Mouse (Mus musculus) brain, embryonic 18.5 days (tissue): ENCODE data around the gene Gm49601.

Experiments used
- DNase-seq: peaks from one replicate; pipeline ENCODE4 v3.0.0-alpha.2; 2012; ENCODE audit warnings: low read depth, low spot score

The Gm49601 gene

DNA sequence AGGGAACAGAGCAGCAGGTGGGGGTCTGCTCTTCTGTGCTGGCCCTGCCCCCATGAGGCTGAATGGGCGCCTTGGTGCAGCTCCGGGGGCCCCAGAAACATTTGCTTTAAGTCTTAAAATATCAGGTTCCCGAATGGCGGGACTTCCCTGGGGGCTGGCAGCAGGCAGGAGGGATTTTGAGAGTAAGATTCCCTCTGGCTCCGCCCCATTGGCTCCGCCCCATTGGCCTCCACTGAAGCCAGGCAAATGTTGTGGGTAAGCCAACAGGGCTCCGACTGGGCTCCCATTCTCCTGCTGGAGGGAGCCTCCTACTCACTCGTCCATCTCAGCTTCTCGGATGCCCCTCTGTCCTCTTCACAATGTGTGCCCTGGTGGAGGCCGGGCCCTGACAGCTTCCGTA lies 18.0 kb downstream of the Gm49601 start:
- DNase-seq, result no peak

GRCm38 (mm10) chr16:18605705-18606104 lies 20.5 kb downstream of the Gm49601 start:
- no peak for DNase-seq

- no peak for DNase-seq
Measured at GRCm38 (mm10) chr16:18604267-18604701, 21.9 kb downstream of the Gm49601 start.

DNA sequence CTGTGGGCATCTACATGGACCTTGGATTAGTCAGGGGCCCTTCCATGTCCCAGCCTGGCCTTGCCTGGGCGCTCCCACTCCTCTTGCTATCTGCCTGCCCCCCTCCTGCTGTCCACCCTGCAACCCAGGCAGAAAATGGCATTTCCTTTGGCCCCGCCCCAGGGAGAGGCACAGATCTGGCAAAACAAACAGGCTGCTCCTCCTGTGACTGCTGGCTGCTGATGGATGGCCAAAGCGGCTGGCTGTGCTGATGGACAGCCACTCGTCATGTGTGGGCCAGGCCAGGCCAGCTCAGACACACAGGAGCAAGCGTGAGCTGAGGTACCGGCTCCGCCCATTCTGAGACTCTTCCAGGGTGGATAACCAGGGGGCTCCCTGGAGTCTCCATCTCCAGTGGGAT lies 24.8 kb downstream of the Gm49601 start:
- DNase-seq, result no peak

DNA sequence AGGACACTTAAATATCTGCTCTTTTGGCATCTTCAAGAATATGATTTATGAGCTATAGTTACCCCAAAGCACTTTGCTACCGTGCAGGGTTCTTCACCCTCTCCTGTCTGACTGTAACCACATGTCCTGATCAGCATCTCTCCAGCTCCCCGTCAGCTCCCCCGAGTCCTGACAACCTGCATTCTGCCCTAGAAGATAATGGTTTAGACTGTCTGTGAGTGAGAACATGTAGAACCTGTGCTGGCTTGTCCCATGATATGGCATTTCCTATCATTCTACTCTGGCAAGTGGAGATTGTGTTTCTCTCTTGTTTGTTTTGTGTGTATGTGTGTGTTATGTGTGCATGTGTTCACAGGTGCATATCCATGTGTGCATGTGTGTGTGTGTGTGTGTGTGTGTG lies 28.2 kb downstream of the Gm49601 start:
- DNase-seq, result no peak

DNA sequence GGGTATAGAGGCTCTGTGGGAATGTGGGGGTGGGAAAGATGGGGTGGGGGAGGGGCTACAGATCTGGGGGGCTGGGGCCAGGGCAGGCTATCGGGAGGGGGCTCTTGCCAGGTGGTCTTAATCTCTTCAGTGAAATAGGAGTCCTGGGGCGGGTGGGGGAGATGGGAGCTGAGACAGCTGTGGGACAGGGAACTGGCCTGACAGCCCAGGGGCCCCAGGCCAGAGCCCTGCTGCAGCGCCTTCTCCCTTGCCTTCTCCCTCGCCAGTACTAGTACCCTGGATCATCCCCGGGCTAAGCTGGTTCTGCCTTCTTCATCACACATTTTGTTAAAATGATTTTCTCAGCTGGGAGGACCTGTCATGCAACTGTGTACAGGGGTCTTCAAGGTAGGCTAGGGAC lies 30.0 kb downstream of the Gm49601 start:
- DNase-seq, result no peak

DNA sequence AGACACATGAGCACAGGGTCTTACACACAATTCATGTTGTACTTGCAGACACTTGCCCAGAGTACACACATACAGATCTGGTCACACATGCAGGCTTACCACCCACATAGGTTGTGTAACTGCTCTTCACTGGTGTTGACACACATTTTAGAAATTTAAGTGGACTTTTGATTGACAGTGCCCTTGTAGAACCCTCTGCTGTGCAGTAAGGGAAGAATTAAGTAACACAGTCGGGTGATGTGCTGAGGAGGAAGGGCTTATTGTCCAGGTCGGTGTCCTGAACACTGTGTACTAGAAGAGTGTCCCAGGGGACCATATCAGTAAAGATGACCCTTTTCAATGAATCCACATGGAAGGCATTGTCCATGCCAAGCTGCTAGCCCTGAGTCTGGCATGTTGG lies 32.3 kb downstream of the Gm49601 start:
- DNase-seq, result no peak

DNA sequence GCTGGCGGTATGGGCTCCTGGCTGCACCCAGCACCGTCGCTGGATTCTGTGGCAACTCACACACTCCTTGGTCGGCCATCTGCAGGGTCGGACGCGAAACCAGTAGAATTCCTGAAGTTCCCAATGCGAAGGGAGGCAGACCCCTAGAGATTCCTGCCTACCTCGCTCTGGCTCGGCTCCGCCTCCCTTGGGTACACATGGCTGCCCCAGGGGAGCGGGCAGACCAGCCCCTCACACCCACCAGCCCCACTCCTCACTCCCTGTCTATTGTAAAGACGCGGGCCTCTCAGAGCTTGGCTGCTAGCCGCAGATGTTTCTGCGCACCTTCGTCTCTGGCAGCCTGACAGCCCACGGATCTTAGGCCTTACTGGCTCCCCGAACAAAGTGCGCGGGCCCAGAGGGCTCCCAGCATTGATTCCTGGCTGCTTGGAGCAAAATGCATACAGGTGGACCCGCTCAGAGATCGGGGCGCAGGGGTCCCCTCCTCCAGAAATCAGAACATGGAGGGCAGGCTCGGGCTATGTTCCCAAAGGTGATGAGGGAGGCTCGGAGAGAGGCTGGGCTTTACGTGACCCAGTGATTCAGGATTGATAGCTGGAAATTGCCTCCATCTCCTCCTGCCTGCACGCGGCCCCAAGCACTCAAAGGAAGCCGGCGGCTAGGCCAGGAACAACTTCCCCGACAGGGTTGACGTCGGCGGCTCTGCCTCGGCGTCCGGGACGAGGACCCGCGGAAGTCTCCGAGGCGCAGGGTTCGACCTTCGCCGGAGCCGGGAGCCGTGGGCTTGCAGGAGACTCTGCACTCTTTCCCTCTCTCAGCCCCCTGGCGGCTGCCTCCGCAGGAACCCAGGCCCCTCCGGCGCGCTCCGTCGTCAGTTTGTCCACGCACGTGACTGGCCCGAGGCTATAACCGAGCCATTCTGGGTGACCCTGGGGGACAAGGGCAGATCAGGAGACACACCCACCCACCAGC lies 34.9 kb downstream of the Gm49601 start:
- no peak for DNase-seq

DNA sequence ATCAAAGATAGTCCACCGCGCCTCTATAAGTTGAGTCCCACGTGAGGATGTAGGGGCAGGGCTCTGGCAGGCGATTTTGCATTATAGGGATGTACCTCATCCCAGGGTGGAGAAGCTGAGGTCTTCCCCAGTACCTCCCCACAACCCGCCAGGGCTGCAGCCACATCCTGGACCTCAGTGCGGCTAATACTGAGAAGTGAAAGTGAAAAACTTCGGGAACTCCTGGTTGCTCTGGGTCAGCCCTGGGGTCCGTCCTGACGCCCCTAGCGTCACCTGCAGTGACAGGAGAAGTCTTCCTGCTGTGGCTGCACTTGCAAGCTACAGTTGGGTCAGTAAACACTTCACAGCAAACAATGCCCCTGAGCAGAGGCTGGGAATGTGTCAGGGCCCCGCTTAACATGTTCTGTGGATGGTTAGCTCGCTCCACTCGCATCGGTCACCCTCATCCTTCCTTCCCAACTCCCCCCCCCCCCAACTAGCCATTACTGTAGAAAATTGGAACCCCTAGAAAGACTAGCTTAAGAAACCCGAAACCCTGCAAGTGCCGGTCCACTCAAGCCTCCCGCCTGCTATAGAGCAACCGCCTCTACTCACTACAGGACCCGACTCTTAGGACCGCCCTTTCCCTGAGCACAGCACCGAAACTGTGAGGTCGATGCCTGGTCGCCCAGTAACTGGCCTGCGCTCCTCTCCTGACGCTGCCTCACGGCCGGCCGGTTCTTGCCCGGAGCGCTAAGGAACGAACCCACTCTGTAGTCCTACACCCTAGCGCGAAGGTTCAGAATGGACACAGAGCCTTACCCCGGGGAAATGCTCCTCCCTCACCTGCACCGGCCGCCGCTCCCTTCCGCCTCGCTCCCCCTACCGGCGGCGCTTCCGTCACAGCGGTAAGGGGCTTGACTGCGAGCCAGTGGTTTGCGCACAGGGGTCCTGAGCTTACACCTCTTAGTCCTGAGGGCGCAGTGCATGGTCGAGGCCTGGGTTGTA lies 36.1 kb downstream of the Gm49601 start, which contains the start of gene Tbx1:
Tbx1 (minus strand) TSS at position 868 of the 987 bp plus-strand sequence.
- DNase-seq, result no peak

DNA sequence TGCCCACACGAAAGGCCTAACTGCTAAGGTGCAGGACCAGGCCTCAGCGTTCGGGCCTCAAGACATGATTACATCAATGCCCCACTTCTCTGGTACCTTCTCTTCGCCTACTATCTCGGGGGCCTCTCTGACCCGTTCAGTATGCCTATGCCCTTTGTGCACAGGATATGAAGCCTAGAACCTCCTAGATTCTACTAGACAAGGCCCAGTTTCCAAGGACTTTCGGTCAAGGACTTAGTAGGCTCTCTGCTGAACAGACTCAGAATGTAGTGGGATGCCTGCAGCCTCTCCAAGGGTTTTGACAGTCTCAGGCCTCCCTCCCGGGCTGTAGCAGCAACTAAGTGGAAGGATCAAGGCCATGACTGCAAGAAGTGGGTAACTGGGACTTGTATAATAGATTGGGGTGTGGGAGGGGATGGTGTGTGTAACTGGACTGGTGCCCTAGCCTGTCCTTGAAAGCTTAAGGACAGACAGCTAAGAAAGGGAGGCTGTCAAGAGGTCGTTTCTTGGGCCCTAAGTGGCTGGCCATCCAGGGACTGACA lies 37.1 kb downstream of the Gm49601 start:
- no peak for DNase-seq

DNA sequence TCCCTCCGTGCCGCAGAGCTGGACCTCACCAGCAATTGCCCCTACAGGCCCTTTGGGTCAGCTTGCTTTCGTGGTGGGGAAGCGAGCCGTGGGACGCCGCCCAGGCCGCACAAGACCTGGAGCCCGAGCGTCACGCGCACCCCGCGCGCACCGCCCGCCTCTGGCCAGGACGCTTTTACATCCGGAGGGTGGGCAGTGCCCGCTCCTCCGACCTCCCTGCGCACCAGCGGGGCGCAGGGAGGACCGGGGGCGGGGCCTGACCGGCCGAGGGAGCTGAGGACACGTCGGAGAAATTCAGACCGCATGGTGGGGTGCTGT lies 37.5 kb downstream of the Gm49601 start:
- DNase-seq, result no peak

DNA sequence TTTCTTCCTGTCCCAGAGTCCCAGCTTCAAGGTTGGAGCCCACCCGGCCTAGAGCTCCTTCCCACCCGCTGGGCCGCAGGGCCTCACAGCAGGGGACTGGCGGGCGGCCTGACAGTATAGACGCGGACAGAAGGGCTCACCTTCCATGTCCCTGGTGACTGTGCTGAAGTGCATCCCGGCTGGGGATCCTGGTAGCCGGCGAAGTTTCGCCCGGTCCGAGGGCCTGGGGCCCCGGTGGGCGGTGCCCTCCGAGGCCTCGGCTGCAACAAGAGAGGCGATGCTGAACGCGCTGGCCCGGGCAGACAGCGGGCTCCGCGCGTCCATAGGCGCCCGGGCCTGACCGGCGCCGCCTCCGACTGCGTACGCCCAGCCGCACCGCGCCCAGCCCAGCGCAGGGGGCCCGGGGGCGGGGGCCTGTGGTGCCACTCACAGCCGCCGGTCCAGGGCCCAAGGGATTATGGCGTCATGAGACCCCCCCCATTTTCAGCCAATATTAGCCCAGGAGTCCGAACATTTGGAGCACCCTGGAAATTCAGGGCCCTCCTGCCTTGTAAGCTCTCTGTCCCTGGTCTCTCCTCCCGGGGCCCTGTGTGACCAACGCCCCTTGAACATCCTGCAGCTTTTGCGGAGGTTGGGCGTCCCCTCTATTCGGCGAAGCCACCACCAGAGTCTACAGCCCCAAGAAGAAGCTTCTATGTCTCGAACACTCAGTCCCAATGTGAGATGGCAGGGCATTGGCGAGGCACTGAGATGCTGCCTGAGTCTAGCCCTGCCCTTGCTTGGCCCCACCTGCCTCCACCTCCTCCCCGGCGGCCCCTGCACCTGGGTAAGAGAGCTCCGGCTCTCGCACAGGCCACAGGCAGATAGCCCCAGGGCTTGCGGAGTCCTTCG lies 38.1 kb downstream of the Gm49601 start:
- no peak for DNase-seq

- DNase-seq, result no peak
Measured at GRCm38 (mm10) chr16:18586906-18587546, 39.2 kb downstream of the Gm49601 start.

- DNase-seq, result no peak
Measured at GRCm38 (mm10) chr16:18586076-18586905, 39.9 kb downstream of the Gm49601 start.

DNA sequence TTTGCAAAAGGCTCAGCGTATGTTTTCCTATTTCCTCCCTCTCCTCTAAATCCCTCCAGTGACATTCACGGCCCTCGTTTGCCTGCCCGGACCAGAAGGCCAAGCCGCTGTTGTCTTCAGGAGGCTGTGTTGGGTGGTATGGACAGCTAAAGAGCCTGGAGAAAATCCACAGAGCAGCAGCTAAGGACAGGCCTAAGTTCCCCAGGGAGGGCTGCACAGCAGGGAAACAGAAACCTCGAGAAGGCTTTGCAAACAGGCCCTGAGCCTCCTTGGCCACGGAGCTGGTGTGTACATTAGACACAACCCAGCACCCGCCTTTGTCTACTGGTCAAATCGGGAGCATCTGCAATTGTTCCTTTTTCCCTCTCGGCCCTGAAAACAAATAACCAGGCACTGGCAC lies 40.6 kb downstream of the Gm49601 start:
- no peak for DNase-seq

DNA sequence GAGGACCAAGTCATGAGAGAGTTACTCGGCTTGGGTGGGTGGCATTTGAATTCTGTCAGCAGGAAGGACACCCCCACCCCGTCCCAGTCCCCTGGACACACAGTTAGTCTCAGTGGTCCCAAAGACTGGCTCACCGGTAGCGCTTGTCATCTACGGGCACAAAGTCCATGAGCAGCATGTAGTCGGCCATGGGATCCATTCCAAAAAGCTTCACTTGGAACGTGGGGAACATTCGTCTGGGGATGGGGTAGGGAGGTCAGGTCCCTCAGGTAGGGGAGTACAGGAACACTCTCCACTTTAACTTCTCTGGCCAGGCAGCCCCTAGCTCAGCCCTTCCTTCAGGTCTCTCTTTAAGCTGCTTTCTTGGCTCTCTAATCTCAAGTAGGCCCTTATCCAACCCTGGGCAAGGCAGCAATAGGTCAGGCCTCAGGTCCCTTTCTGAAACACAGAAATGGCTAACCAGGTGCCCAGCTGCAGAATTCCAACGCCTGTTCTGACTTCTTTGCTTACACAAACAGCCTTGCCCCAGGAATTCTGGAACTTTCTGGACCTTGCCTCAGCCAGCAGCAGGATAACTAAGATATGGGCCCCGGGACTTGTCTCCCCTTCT lies 41.2 kb downstream of the Gm49601 start:
- no peak for DNase-seq

- no peak for DNase-seq
Measured at GRCm38 (mm10) chr16:18583673-18584357, 42.4 kb downstream of the Gm49601 start.

DNA sequence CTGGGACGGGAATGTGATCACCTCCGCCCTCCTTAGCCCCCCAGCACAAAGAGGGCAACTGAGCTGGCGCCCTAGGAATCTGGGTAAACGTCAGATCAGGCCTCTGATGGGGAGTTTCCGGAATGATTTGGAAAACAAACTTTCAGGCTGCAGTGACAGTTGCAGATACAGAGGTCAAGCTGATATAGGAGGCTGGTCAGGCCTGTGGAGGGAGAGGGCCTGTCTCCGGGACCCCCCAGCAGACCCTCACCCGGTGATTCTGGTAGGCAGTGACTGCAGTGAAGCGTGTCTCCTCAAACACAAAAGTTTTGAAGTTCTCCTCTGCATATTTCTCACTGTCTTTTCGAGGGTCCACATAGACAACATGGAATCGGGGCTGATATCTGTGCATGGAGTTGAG lies 43.1 kb downstream of the Gm49601 start:
- DNase-seq, result no peak
